12 mouse cellular contexts compared by ENCODE assay signal in the genomic region with DNA sequence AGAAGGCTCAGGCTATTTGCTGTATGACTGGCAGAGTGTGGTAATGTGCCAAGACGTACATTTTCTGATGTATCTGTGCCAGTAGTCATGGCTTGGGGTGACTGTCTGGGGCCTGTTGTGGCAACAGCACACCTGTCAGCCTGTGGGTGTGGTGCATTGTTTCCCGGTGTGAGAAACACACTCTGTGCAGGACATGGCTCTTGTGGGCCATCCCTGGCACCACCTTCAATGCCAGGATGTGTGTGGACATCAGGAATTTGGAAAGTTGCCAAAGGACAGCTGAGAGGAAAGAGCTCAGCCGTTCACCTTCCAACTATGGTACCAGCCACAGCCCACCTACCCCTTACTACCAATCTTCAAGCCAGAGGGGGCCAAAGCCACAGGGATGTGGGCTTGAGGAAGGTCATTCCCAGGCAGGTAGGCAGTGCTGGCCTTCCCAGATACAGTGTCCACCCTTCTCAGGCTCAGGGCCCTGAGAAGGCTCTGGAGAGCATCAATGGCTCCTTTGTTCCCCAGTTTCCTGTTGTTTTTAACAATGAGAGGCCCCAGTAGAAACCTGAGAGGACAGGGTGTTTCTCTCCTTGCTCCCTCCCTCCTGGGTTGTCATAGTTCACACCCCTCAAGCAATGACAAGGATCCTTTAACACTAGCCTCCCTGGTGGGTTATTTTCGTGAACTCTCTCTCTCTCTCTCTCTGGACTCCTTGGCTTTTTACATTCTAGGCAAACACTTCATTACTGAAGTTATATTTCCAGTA. TPM values are rescaled to one million over a fixed set of nuclear protein-coding genes. Genes with fewer than 3 reads are reported as not detected.
A peak's percentile ranks its signal among the peaks of the same experiment; 100 is the strongest.
DNase-seq lines count a peak whose midpoint lies in the region; ATAC-seq lines count a peak whose summit lies in the region.
"Had no signal": no experiment of that assay in that cellular context is flagged by ENCODE, and none has a peak within 500 bp of the region (broad histone marks: within the 10 kb centered on the region; RNA-seq: fewer than 3 reads in every experiment).

No protein-coding gene starts in this region.

- H3K4me1 ChIP-seq in heart, embryonic 12.5 days (replicated peaks): peaks cover 30% of the 10 kb centered on the region
- peaks cover 30% of the 10 kb centered on the region for H3K4me1 ChIP-seq in midbrain, embryonic 10.5 days
- peaks cover 4% of the 10 kb centered on the region; the same call in 1 of the 2 replicates for H3K4me1 ChIP-seq in midbrain, embryonic 16.5 days (ENCODE audit: control insufficient read depth, insufficient read depth, low read length)
- H3K4me1 ChIP-seq in intestine, embryonic 16.5 days (ENCODE audit: control insufficient read depth, insufficient read depth, low read length): peaks cover 23% of the 10 kb centered on the region

- no peak overlapping the region for H3K4me2 ChIP-seq in heart, embryonic 12.5 days
- H3K4me2 ChIP-seq in midbrain, embryonic 16.5 days (ENCODE audit: low read length): no peak overlapping the region
- no peak overlapping the region for H3K4me2 ChIP-seq in intestine, embryonic 16.5 days (ENCODE audit: low read depth, low read length)
- H3K4me2 ChIP-seq: hindbrain, embryonic 15.5 days; liver, embryonic 11.5 days had no signal

- no peaks in the 10 kb centered on the region for H3K9me3 ChIP-seq in heart, embryonic 12.5 days (replicated peaks)
- no peaks in the 10 kb centered on the region for H3K9me3 ChIP-seq in midbrain, embryonic 10.5 days (replicated peaks)
- H3K9me3 ChIP-seq in midbrain, embryonic 16.5 days (replicated peaks; ENCODE audit: control insufficient read depth, low read length, poor library complexity, severe bottlenecking): no peaks in the 10 kb centered on the region
- H3K9me3 ChIP-seq in intestine, embryonic 16.5 days (ENCODE audit: control insufficient read depth, low read length): no peaks in the 10 kb centered on the region
- H3K9me3 ChIP-seq: hindbrain, embryonic 15.5 days; megakaryocyte, embryonic 14.5 days had no signal

- no peak for ATAC-seq in heart, embryonic 12.5 days (ENCODE audit: insufficient number of reproducible peaks, low FRiP score)
- ATAC-seq in midbrain, embryonic 16.5 days: no peak
- ATAC-seq in intestine, embryonic 16.5 days: peak; percentile 19; the same call in 1 of the 2 replicates

- 0 out of 2 replicates have a peak overlapping the region, but pooled peaks have one; percentile 28 for H3K27ac ChIP-seq in heart, embryonic 12.5 days (ENCODE audit: poor library complexity, severe bottlenecking)
- H3K27ac ChIP-seq in midbrain, embryonic 10.5 days (replicated peaks): no peak overlapping the region
- H3K27ac ChIP-seq in midbrain, embryonic 16.5 days (ENCODE audit: low read length): no peak overlapping the region
- peak overlapping the region; percentile 52 for H3K27ac ChIP-seq in intestine, embryonic 16.5 days (ENCODE audit: low read length)
- H3K27ac ChIP-seq: hindbrain, embryonic 15.5 days had no signal

- intact Hi-C loops in heart, postnatal 14 days (cut with DNase I): no loop called here

- no peak overlapping the region for H3K9ac ChIP-seq in heart, embryonic 12.5 days
- H3K9ac ChIP-seq in midbrain, embryonic 16.5 days (ENCODE audit: low read depth, low read length): no peak overlapping the region
- no peak overlapping the region for H3K9ac ChIP-seq in intestine, embryonic 16.5 days (ENCODE audit: low read depth, low read length)
- H3K9ac ChIP-seq: hindbrain, embryonic 15.5 days had no signal

- 49% methylated on average over 4 of the region's 4 CpGs for WGBS in heart, embryonic 12.5 days
- 70% methylated on average over 4 of the region's 4 CpGs for WGBS in midbrain, embryonic 10.5 days
- WGBS in midbrain, embryonic 16.5 days: 71% methylated on average over 4 of the region's 4 CpGs
- WGBS in intestine, embryonic 16.5 days: 60% methylated on average over 4 of the region's 4 CpGs

- H3K36me3 ChIP-seq in heart, embryonic 12.5 days: no peaks in the 10 kb centered on the region
- H3K36me3 ChIP-seq in midbrain, embryonic 10.5 days: no peaks in the 10 kb centered on the region
- H3K36me3 ChIP-seq in midbrain, embryonic 16.5 days (ENCODE audit: control insufficient read depth, insufficient read depth, low read length): no peaks in the 10 kb centered on the region
- no peaks in the 10 kb centered on the region for H3K36me3 ChIP-seq in intestine, embryonic 16.5 days (ENCODE audit: control insufficient read depth, insufficient read depth, low read length)
- H3K36me3 ChIP-seq: hindbrain, embryonic 15.5 days had no signal

- H3K4me3 ChIP-seq in heart, embryonic 12.5 days: no peak overlapping the region
- H3K4me3 ChIP-seq in midbrain, embryonic 10.5 days: 0 out of 2 replicates have a peak overlapping the region, but pooled peaks have one; percentile 1
- H3K4me3 ChIP-seq in midbrain, embryonic 16.5 days (ENCODE audit: low read depth, low read length): no peak overlapping the region
- no peak overlapping the region for H3K4me3 ChIP-seq in intestine, embryonic 16.5 days (ENCODE audit: low read length)
- H3K4me3 ChIP-seq: hindbrain, embryonic 15.5 days; megakaryocyte, embryonic 14.5 days had no signal

- no peak for DNase-seq in heart, postnatal 14 days
- no peak for DNase-seq in midbrain, embryonic 10.5 days (ENCODE audit: low spot score)
- DNase-seq in ovary, adult 18-20 months (ENCODE audit: low spot score): no peak
- no peak for DNase-seq in urinary bladder, postnatal 4 days (ENCODE audit: low spot score in 2 of 2)

- peaks cover 12% of the 10 kb centered on the region for H3K27me3 ChIP-seq in heart, embryonic 12.5 days (replicated peaks)
- H3K27me3 ChIP-seq in midbrain, embryonic 10.5 days (ENCODE audit: low read depth, poor library complexity, severe bottlenecking): peaks cover 21% of the 10 kb centered on the region
- no peaks in the 10 kb centered on the region; the same call in 1 of the 2 replicates for H3K27me3 ChIP-seq in midbrain, embryonic 16.5 days (ENCODE audit: control insufficient read depth, insufficient read depth, low read depth, low read length)
- H3K27me3 ChIP-seq in intestine, embryonic 16.5 days (replicated peaks; ENCODE audit: control insufficient read depth, insufficient read depth, low read length): no peaks in the 10 kb centered on the region

RNA-seq across cellular contexts. Expression of gene Trnp1, which starts 8.7 kb away (rescaled TPM):
- polyA plus RNA-seq in heart, embryonic 12.5 days (2016; fragmentation: Nextera tagmentation; extraction: Ambion mirVana): 1.2 TPM in 2 replicates
- total RNA-seq in heart, postnatal 14 days (2021): 1 to 10 TPM; 1.6 to 3.1 TPM
- 0.68 and 1.0 TPM in 2 replicates for polyA plus RNA-seq in midbrain, embryonic 10.5 days (2016; fragmentation: Nextera tagmentation; extraction: Ambion mirVana)
- polyA plus RNA-seq in midbrain, embryonic 16.5 days (2015; fragmentation: Nextera tagmentation; extraction: Ambion mirVana): 5.7 and 8.2 TPM in 2 replicates
- 0.70 and 0.81 TPM in 2 replicates for polyA plus RNA-seq in intestine, embryonic 16.5 days (2015; fragmentation: Nextera tagmentation; extraction: Ambion mirVana)
- total RNA-seq: common myeloid progenitor, adult 5-6 weeks had no signal

RNA-seq across cellular contexts. Expression of gene Tent5b, which starts 9.7 kb away (rescaled TPM):
- 0.88 and 1.3 TPM in 2 replicates for polyA plus RNA-seq in heart, embryonic 12.5 days (2016; fragmentation: Nextera tagmentation; extraction: Ambion mirVana)
- 1 to 10 TPM; 3.5 to 5.1 TPM for total RNA-seq in heart, postnatal 14 days (2021)
- 0.58 and 0.86 TPM in 2 replicates for polyA plus RNA-seq in midbrain, embryonic 10.5 days (2016; fragmentation: Nextera tagmentation; extraction: Ambion mirVana)
- 0.15 TPM in 2 replicates for polyA plus RNA-seq in midbrain, embryonic 16.5 days (2015; fragmentation: Nextera tagmentation; extraction: Ambion mirVana)
- polyA plus RNA-seq in intestine, embryonic 16.5 days (2015; fragmentation: Nextera tagmentation; extraction: Ambion mirVana): 0.66 and 0.73 TPM in 2 replicates
- total RNA-seq: common myeloid progenitor, adult 5-6 weeks had no signal
- polyA plus RNA-seq: liver, embryonic 11.5 days had no signal

RNA-seq across cellular contexts. Expression of gene Kdf1, which starts 29.1 kb away (rescaled TPM):
- polyA plus RNA-seq in heart, embryonic 12.5 days (2016; fragmentation: Nextera tagmentation; extraction: Ambion mirVana): 0.42 and 0.78 TPM in 2 replicates
- not detected for total RNA-seq in heart, postnatal 14 days (2021)
- 0.87 and 1.3 TPM in 2 replicates for polyA plus RNA-seq in midbrain, embryonic 10.5 days (2016; fragmentation: Nextera tagmentation; extraction: Ambion mirVana)
- 0.61 and 0.69 TPM in 2 replicates for polyA plus RNA-seq in midbrain, embryonic 16.5 days (2015; fragmentation: Nextera tagmentation; extraction: Ambion mirVana)
- polyA plus RNA-seq in intestine, embryonic 16.5 days (2015; fragmentation: Nextera tagmentation; extraction: Ambion mirVana): 55.3 and 59.9 TPM in 2 replicates
- total RNA-seq: common myeloid progenitor, adult 5-6 weeks; layer of hippocampus, postnatal 14 days had no signal

RNA-seq across cellular contexts. Expression of gene Nudc, which starts 56.1 kb away (rescaled TPM):
- 261 and 273 TPM in 2 replicates for polyA plus RNA-seq in heart, embryonic 12.5 days (2016; fragmentation: Nextera tagmentation; extraction: Ambion mirVana)
- 10 to 100 TPM; 57.8 to 60.2 TPM for total RNA-seq in heart, postnatal 14 days (2021)
- polyA plus RNA-seq in midbrain, embryonic 10.5 days (2016; fragmentation: Nextera tagmentation; extraction: Ambion mirVana): 450 and 503 TPM in 2 replicates
- 247 and 263 TPM in 2 replicates for polyA plus RNA-seq in midbrain, embryonic 16.5 days (2015; fragmentation: Nextera tagmentation; extraction: Ambion mirVana)
- 214 and 228 TPM in 2 replicates for polyA plus RNA-seq in intestine, embryonic 16.5 days (2015; fragmentation: Nextera tagmentation; extraction: Ambion mirVana)

Comparison
In these comparisons a context has a peak if more than half of its experiments do, and no peak if none do; other contexts are left out.
1. H3K27ac ChIP-seq: peak in heart, embryonic 12.5 days (single experiment) and intestine, embryonic 16.5 days (single experiment); none in midbrain, embryonic 10.5 days (single experiment) and midbrain, embryonic 16.5 days (single experiment).
2. RNA of gene Kdf1, which starts 29.1 kb away (polyA plus RNA-seq): 55.3 to 59.9 TPM in intestine, embryonic 16.5 days; 0.87 to 1.3 TPM in midbrain, embryonic 10.5 days, 0.61 to 0.69 TPM in midbrain, embryonic 16.5 days and 0.42 to 0.78 TPM in heart, embryonic 12.5 days; every median in the first group is over 10 times any median in the second.